Mouse (Mus musculus): ENCODE measurements around the gene Olfr248. TPM values are rescaled to one million over a fixed set of nuclear protein-coding genes. Genes with fewer than 3 reads are reported as not detected.

The Olfr248 gene
- polyA plus RNA-seq, 1 experiment from 2014 or later: not detected

DNA sequence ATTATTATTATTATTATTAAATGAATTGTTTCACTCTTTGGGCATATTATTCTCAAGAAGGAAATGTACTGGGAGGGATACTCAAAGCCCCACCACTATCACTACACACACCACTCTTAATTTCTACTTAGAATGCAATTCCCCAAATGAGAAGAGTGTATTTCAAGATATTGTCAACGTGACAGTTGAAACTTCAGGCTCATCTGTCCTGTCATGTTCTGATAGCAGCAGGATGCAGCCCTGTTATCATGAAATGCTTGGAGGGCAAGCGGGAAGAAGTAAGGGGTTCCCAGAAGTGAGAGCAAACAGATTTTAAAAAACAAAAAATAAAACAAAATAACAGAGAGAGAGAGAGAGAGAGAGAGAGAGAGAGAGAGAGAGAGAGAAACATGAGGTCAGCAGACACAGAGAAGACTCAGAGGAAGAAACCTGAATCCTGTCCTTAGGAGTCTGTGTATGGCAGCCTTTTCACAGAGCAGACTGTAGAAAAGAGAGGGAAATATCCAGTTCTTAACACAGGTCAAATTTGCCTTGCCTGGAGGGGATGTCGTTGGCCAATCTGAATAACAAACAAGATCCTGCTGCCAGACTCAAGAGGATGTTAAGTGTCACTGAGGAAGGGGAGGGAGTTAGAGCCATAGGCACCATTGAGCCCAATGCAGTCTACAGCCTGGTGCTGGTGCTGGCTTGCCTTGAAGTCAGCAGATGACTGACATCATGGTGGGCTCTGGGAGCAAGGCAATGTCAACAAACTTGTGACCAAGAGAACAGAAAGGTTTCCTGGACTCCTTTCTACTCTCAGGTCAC, 35.5 kb downstream of the Olfr248 start:
- Histone ChIP-seq H3K27ac (ENCODE audit: low read length) (no peak overlapping the region), H3K4me1 (ENCODE audit: insufficient read depth, low read depth, low read length) (no peaks in the 10 kb centered on the region), H3K9ac (replicated peaks; ENCODE audit: low read depth) (no peak overlapping the region), H3K27me3 (replicated peaks; ENCODE audit: insufficient read depth, low read length) (no peaks in the 10 kb centered on the region), H3K36me3 (ENCODE audit: insufficient read depth, low read length) (no peaks in the 10 kb centered on the region), H3K4me2 (replicated peaks; ENCODE audit: low read depth, low read length) (no peak overlapping the region), H3K4me3 (ENCODE audit: low read depth, low read length) (no peak overlapping the region), H3K9me3 (ENCODE audit: low read length) (no peaks in the 10 kb centered on the region)
- ATAC-seq (no peak), DNase-seq (ENCODE audit: low spot score) (no peak)
- no peak for TF ChIP-seq EP300 (IDR thresholded peaks at IDR 0.05)
- no peak for TF ChIP-seq CTCF (IDR thresholded peaks at IDR 0.05)
- WGBS: 46% methylated on average over 3 of the region's 3 CpGs

DNA sequence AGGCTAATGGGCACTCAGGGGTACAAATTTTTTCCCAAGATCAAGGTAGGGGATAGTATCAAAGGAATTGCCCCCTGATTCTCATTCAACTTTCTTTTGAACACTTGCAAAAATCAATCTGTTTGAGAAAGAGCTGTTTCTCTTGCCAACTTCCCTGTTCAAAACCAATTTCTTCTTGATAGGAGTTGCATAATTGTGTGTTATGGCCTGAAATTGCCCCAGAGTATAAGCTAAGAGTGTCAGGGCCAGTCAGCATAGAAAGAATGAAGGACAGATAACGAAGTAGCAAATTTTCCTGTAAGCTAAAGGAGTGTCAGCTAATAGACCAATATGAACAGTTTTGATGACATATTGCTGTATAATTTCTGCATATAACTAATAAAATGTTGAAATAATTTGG, 36.6 kb downstream of the Olfr248 start:
- Histone ChIP-seq H3K4me3 (ENCODE audit: low read depth, low read length) (no peak overlapping the region), H3K4me1 (ENCODE audit: insufficient read depth, low read depth, low read length) (no peaks in the 10 kb centered on the region), H3K4me2 (replicated peaks; ENCODE audit: low read depth, low read length) (no peak overlapping the region), H3K9ac (replicated peaks; ENCODE audit: low read depth) (no peak overlapping the region), H3K27ac (ENCODE audit: low read length) (no peak overlapping the region), H3K9me3 (ENCODE audit: low read length) (no peaks in the 10 kb centered on the region), H3K36me3 (ENCODE audit: insufficient read depth, low read length) (no peaks in the 10 kb centered on the region), H3K27me3 (replicated peaks; ENCODE audit: insufficient read depth, low read length) (no peaks in the 10 kb centered on the region)
- WGBS: 78% methylated on average over 1 of the region's 1 CpGs
- TF ChIP-seq EP300 (IDR thresholded peaks at IDR 0.05): no peak
- no peak for TF ChIP-seq CTCF (IDR thresholded peaks at IDR 0.05)
- ATAC-seq (no peak), DNase-seq (ENCODE audit: low spot score) (no peak)

DNA sequence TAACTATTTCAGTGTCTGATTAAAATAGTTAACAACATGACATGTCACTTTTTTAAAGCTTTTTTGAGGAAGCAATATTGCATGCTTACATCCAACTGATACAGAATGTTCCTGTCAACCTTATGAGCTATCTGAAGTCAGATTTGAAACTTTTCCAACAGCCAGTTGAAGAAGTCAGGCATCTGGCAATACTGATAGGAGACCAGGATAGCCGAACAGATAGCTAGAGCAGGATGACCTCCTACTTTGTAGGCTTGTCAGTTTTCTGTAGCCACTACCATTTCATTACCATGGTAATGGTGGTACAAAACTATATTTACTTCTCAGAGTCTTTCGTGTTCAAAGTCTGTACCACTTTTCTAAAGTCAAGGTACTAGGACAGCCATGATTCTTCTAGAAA, 37.6 kb downstream of the Olfr248 start:
- DNase-seq (ENCODE audit: low spot score) (no peak), ATAC-seq (no peak)
- Histone ChIP-seq H3K36me3 (ENCODE audit: insufficient read depth, low read length) (no peaks in the 10 kb centered on the region), H3K4me3 (ENCODE audit: low read depth, low read length) (no peak overlapping the region), H3K9ac (replicated peaks; ENCODE audit: low read depth) (no peak overlapping the region), H3K4me2 (replicated peaks; ENCODE audit: low read depth, low read length) (no peak overlapping the region), H3K27ac (ENCODE audit: low read length) (no peak overlapping the region), H3K4me1 (ENCODE audit: insufficient read depth, low read depth, low read length) (no peaks in the 10 kb centered on the region), H3K27me3 (replicated peaks; ENCODE audit: insufficient read depth, low read length) (no peaks in the 10 kb centered on the region), H3K9me3 (ENCODE audit: low read length) (no peaks in the 10 kb centered on the region)
- WGBS: 84% methylated on average over 2 of the region's 2 CpGs
- TF ChIP-seq EP300 (IDR thresholded peaks at IDR 0.05) (no peak), CTCF (IDR thresholded peaks at IDR 0.05) (no peak)

DNA sequence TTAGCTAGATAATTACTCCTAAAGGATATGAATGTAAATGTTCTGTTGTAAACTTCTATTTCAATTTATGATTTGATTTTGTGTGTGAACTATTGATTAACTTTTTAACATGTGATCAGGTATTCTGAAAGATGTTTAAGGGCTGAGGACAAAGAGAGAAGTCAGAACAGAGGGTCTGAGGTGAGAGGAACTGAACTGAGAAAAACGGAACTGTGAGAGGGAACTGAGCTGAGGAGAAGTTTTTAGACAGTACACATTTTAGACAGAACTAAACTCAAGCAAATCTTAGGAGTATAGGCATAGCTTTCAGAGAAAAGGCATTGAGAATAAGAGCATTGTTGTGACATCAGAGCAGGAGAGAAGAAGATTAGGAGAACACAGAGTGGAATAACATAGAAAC, 43.3 kb downstream of the Olfr248 start:
- Histone ChIP-seq H3K4me2 (replicated peaks; ENCODE audit: low read depth, low read length) (no peak overlapping the region), H3K27me3 (replicated peaks; ENCODE audit: insufficient read depth, low read length) (no peaks in the 10 kb centered on the region), H3K9me3 (ENCODE audit: low read length) (no peaks in the 10 kb centered on the region), H3K9ac (replicated peaks; ENCODE audit: low read depth) (no peak overlapping the region), H3K4me1 (ENCODE audit: insufficient read depth, low read depth, low read length) (no peaks in the 10 kb centered on the region), H3K36me3 (ENCODE audit: insufficient read depth, low read length) (no peaks in the 10 kb centered on the region), H3K27ac (ENCODE audit: low read length) (no peak overlapping the region), H3K4me3 (ENCODE audit: low read depth, low read length) (no peak overlapping the region)
- ATAC-seq (no peak), DNase-seq (ENCODE audit: low spot score) (no peak)
- WGBS: 38% methylated on average over 1 of the region's 1 CpGs
- TF ChIP-seq EP300 (IDR thresholded peaks at IDR 0.05): no peak
- TF ChIP-seq CTCF (IDR thresholded peaks at IDR 0.05): no peak

Other genes with a start within 250 kb of the Olfr248 start
- gene Olfr420, start 235.4 kb upstream of the Olfr248 start, polyA plus RNA-seq (2015; fragmentation: Nextera tagmentation; extraction: Ambion mirVana): not detected in 2 replicates
- gene Spta1, start 218.3 kb upstream of the Olfr248 start, polyA plus RNA-seq (2015; fragmentation: Nextera tagmentation; extraction: Ambion mirVana): 0.26 and 0.35 TPM in 2 replicates
- not detected in 2 replicates for gene Olfr419, start 139.0 kb upstream of the Olfr248 start, polyA plus RNA-seq (2015; fragmentation: Nextera tagmentation; extraction: Ambion mirVana)
- gene Mptx1, start 60.5 kb upstream of the Olfr248 start, polyA plus RNA-seq (2015; fragmentation: Nextera tagmentation; extraction: Ambion mirVana): not detected in 2 replicates
- gene Olfr417, start 25.9 kb upstream of the Olfr248 start, polyA plus RNA-seq (2015; fragmentation: Nextera tagmentation; extraction: Ambion mirVana): not detected in 2 replicates
- not detected in 2 replicates for gene Olfr414, start 33.0 kb downstream of the Olfr248 start, polyA plus RNA-seq (2015; fragmentation: Nextera tagmentation; extraction: Ambion mirVana)
- gene Olfr220, start 51.0 kb downstream of the Olfr248 start, polyA plus RNA-seq (2015; fragmentation: Nextera tagmentation; extraction: Ambion mirVana): not detected in 2 replicates
- gene Fmn2, start 110.8 kb downstream of the Olfr248 start, polyA plus RNA-seq (2015; fragmentation: Nextera tagmentation; extraction: Ambion mirVana): 0.26 and 0.33 TPM in 2 replicates